Mouse (Mus musculus) megakaryocyte, embryonic 14.5 days (primary cell): ENCODE results near the gene Nxpe5.

Source experiments
- FLI1 ChIP-seq: IDR thresholded peaks from 2 replicates; pipeline ENCODE4 v1.6.1; 2012; ENCODE audit warnings: low read length, inconsistent platforms, mixed read lengths
- GATA1 ChIP-seq: IDR thresholded peaks from 3 replicates; pipeline ENCODE4 v1.6.1; 2012; ENCODE audit warnings: mixed read lengths, low read length, inconsistent platforms, borderline replicate concordance

- TF ChIP-seq GATA1 (no peak), FLI1 (no peak)
These were observed 15.8 kb downstream of the Nxpe5 start for GRCm38 (mm10) chr5:138241511-138241910.
